Mouse (Mus musculus) layer of hippocampus, postnatal 25 days (tissue): ENCODE data around the gene Snx30. TPM values are rescaled to one million over a fixed set of nuclear protein-coding genes. Genes with fewer than 3 reads are reported as not detected.

Experiments
- DNase-seq, 2 experiments: peaks; one replicate each; pipeline ENCODE4 v3.0.0; 2022; ENCODE audit warnings: mixed read lengths in 2 of 2, low spot score in 1 of 2; ENCODE audit errors: extremely low spot score in 1 of 2
- total RNA-seq, 2 experiments: library from RNA; stranded (reverse); gene quantifications; 2 replicates each; pipeline ENCODE4 v1.2.3; 2021

The Snx30 gene
- total RNA-seq, 2 experiments from 2014 or later = 38.9 to 47.6 TPM

- no peak for DNase-seq
These were observed 62.4 kb downstream of the Snx30 start for GRCm38 (mm10) chr4:59868086-59868485.

- DNase-seq = no peak
These were observed 63.9 kb downstream of the Snx30 start for GRCm38 (mm10) chr4:59869488-59870057.

GRCm38 (mm10) chr4:59870433-59870832 is 64.8 kb downstream of the Snx30 start:
- DNase-seq = no peak

- DNase-seq = peak; percentile 65 to 88
These were observed 65.4 kb downstream of the Snx30 start for GRCm38 (mm10) chr4:59870859-59871591.

- DNase-seq = no peak
These were observed 67.6 kb downstream of the Snx30 start for GRCm38 (mm10) chr4:59873240-59873639.

- no peak for DNase-seq
These were observed 68.2 kb downstream of the Snx30 start for GRCm38 (mm10) chr4:59873830-59874229.

- no peak for DNase-seq
These were observed 70.9 kb downstream of the Snx30 start for GRCm38 (mm10) chr4:59876570-59876969.

- no peak for DNase-seq
These were observed 71.4 kb downstream of the Snx30 start for GRCm38 (mm10) chr4:59877025-59877424.

DNA sequence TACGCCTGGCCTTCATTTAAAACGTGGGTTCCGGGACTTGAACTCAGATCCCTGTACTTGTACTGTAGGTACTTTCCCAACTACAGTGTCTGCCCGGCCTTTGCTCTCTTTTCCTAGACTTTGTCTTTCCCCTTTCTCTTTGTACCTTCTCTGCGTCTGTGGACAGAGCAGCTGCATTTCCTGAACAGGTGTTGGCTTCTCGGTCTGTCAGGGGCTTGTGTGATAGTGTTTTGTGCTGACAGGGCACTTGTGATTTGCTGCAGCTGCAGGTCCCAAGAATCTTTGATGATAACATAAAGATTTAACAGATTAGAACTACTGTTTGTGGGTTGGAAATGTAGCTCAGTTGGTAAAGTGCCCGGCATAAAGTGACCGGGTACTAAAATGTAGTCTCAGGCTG is 73.0 kb downstream of the Snx30 start:
- DNase-seq = no peak

DNA sequence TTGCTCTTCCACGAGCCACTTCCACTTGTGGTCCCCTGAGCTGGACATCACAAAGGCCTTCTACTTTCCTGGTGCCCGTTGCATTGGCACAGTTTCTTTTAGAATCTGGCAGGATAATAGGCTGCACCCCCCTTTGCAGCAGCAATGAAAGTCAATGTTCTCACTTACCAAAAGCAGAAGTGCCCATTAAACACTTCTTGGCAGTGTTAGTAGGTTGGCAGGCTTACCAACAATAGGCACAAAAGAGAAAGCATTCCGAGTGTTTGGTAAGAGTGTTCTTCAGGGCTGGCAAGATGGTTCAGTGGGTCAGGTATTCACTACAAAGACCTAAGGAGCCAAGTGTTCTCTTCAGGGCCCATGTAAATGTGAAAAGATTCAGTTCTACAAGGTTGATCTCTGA is 73.8 kb downstream of the Snx30 start:
- DNase-seq = no peak

- DNase-seq = no peak
These were observed 75.1 kb downstream of the Snx30 start for GRCm38 (mm10) chr4:59880725-59881124.

GRCm38 (mm10) chr4:59881210-59881609 is 75.6 kb downstream of the Snx30 start:
- DNase-seq = no peak

DNA sequence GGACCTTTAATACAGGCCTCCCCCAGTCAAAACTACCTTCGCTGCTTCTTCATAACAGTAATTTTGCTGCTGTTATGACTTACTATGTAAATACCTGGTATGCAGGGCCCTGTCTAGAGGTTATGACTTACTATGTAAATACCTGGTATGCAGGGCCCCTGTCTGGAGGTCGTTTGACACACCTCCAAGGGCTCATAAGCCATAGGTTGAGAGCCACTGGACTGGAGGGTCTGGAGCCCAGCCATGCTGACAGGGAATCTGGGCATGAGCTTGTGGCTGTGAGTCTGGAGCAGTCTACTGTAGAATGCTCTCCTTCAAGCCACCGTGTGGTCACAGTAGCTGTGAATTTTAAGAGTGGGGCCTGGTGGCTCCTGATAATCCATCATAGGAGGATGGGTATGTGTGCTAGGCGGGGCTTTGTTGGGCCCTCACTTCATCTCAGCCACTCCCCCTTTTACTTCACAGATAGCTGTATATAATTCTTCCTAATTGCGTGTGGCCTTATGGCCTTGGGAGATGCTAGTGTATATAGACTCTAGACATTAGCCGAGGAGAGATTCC is 78.6 kb downstream of the Snx30 start:
- DNase-seq = no peak

DNA sequence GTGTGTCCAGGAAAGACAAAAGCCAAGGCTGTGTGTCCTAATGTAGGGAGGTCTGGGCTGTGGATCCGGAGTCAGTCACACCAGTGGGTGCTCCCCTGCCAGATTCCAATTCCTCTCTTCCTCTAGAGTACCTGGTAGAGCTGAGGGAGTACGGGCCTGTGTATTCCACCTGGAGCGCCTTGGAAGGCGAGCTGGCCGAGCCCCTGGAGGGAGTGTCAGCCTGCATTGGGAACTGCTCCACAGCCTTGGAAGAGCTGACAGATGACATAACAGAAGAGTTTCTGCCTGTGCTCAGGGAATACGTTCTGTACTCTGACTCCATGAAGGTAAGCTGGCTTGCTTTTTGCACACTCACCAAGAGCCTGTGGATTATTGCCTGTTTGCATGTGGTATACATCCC is 80.6 kb downstream of the Snx30 start:
- DNase-seq = no peak

- no peak for DNase-seq
These were observed 81.4 kb downstream of the Snx30 start for GRCm38 (mm10) chr4:59887011-59887410.

DNA sequence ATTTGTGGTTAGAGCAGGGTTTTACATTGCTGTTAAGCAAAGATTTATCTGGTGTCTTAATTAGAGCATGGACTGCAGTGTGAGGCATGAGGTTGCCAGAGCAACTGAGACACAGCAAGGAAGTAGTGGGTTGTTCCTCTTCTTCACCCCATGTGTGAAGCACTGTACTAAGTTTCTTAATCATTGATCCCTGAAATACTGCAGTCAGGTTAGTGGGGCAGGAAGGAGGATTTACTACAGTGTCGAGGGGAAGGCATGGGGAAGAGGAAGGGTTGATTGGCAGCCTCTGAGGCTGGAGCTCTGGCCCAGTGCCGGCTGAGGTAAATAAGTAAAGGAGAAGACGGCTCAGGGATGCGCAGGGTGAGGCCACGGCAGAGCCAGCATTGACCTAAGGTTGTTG is 82.4 kb downstream of the Snx30 start:
- no peak for DNase-seq

DNA sequence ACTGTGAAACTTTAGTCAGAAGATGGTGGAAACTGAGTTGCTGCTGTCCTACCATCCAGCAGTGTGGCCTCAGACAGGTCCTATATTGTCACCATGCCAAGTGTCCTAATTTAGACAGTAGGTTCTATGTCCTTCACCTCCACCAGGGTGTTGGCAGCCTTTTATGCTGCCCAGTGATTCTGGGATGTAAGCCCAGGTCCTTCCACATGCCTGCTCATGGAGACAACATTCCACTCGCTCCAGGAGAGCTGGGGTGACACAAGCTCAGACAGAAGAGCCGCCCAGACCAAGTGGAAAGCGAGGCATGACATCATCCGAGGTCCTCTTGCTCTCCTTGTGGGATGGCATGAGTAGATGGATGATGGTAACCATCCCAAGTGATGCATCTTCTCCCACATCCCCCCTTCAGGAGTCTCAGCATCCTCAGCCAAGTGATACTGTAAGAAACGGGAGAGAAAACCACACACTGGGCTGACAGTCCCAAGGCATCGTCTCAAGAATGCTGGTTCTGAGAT is 84.5 kb downstream of the Snx30 start:
- no peak for DNase-seq

GRCm38 (mm10) chr4:59891723-59892416 is 86.2 kb downstream of the Snx30 start:
- no peak for DNase-seq

- no peak for DNase-seq
These were observed 87.1 kb downstream of the Snx30 start for GRCm38 (mm10) chr4:59892731-59893130.

DNA sequence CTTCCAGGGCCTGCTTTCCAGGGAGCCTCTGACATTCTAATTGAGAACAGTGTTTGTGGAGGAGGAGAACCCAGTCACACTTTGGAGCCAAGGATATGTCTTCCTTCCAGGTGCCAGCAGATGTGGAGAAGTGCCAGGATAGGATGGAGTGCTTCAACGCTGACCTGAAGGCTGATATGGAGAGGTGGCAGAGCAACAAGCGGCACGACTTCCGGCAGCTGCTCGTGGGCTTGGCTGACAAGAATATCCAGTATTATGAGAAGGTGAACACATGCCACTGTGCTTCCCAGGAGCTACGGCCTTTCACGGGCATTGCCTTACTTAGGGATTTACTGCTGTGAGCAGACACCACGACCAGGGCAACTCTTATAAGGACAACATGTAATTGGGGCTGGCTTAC is 88.8 kb downstream of the Snx30 start:
- no peak for DNase-seq

DNA sequence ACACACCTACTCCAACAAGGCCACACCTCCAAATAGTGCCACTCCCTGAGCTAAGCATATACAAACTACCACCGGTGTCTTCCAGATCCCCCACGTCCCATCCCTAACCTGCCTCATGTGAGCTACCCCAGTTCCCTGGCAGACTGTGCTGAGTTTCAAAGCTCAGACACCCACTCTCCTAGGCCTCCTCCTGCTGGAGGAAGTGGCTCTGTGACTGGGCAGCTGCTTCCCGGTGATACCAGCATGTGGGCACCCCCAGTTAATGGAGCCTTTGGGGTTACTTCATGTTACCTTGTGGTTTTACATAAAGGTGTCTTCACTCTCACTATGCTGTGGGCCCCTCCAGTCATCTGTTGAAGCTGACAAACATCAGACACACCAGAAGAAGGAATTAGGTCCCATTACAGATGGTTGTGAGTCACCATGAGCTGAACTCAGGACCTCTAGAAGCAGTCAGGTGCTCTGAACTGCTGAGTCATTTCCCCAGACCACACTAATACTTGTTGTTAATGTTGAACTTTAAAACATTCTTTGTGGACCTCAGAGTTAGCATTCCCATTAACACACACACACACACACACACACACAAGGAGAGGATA is 89.4 kb downstream of the Snx30 start:
- no peak for DNase-seq
